Mouse (Mus musculus) neural tube, embryonic 15.5 days (tissue): ENCODE results near the gene Nid1. TPM values are rescaled to one million over a fixed set of nuclear protein-coding genes. Genes with fewer than 3 reads are reported as not detected.
"Not testable (repeated sequence)": the region's sequence is repeated elsewhere in the genome, so short reads cannot be mapped to it uniquely, and the experiment has no call there.

Experiments used
- ATAC-seq: fragments of 200-750 bp; cut with Nextera tagmentation; 2 replicates; pipeline ENCODE4 v1.8.0; 2017; ENCODE audit warnings: mild to moderate bottlenecking, moderate TSS enrichment, moderate library complexity; ENCODE audit not compliant: low FRiP score
- H3K27ac ChIP-seq: fragments of 300-500 bp; sonication (generic); replicated peaks from 2 replicates; pipeline ENCODE4 v1.5.1; 2015; ENCODE audit warnings: mild to moderate bottlenecking, inconsistent platforms
- H3K27me3 ChIP-seq: fragments of 300-500 bp; sonication (generic); replicated peaks from 2 replicates; pipeline ENCODE4 v1.6.1; 2015; ENCODE audit warnings: inconsistent platforms
- H3K36me3 ChIP-seq: fragments of 300-500 bp; sonication (generic); 2 replicates; pipeline ENCODE4 v1.6.1; 2015; ENCODE audit warnings: inconsistent platforms
- H3K4me1 ChIP-seq: fragments of 300-500 bp; sonication (generic); 2 replicates; pipeline ENCODE4 v1.6.1; 2015; ENCODE audit warnings: inconsistent platforms
- H3K4me2 ChIP-seq: fragments of 300-500 bp; sonication (generic); 2 replicates; pipeline ENCODE4 v1.6.1; 2015; ENCODE audit warnings: inconsistent platforms, mild to moderate bottlenecking, moderate library complexity
- H3K4me3 ChIP-seq: fragments of 300-500 bp; sonication (generic); replicated peaks from 2 replicates; pipeline ENCODE4 v1.5.1; 2015; ENCODE audit warnings: mild to moderate bottlenecking, inconsistent platforms
- H3K9ac ChIP-seq: fragments of 300-500 bp; sonication (generic); replicated peaks from 2 replicates; pipeline ENCODE4 v1.6.1; 2015; ENCODE audit warnings: mild to moderate bottlenecking, inconsistent platforms
- H3K9me3 ChIP-seq: fragments of 300-500 bp; sonication (generic); replicated peaks from 2 replicates; pipeline ENCODE4 v1.6.1; 2016; ENCODE audit warnings: inconsistent platforms
- WGBS: fragments of 180-500 bp; shearing (Covaris S2); methylation state at CpG from one replicate; pipeline ENCODE4 v1.1.7; 2015; ENCODE audit warnings: mixed read lengths; 5-methylcytosine and 5-hydroxymethylcytosine counted together
- polyA plus RNA-seq: library from polyadenylated mRNA; unstranded; fragments of >200 nt; fragmentation: Nextera tagmentation; extraction: Ambion mirVana; gene quantifications from 2 replicates; pipeline ENCODE4 v1.2.1, GENCODE M21; 2015

Nid1 gene
- polyA plus RNA-seq, 1 experiment from 2014 or later, result 51.0 TPM

GRCm38 (mm10) chr13:13416007-13416337 lies 21.4 kb upstream of the Nid1 start:
- H3K9ac ChIP-seq, H3K9me3 ChIP-seq, H3K4me1 ChIP-seq, H3K36me3 ChIP-seq, H3K4me2 ChIP-seq, H3K4me3 ChIP-seq, H3K27ac ChIP-seq, H3K27me3 ChIP-seq: not testable (repeated sequence)
- ATAC-seq, result peak; percentile 50; the same call in 1 of the 2 replicates
- WGBS, result 86% methylated on average over 4 of the region's 4 CpGs

- H3K27ac ChIP-seq, H3K36me3 ChIP-seq, H3K4me3 ChIP-seq, H3K9ac ChIP-seq, H3K4me2 ChIP-seq, H3K9me3 ChIP-seq, H3K27me3 ChIP-seq, ATAC-seq, H3K4me1 ChIP-seq: not testable (repeated sequence)
- WGBS, result 91% methylated on average over 7 of the region's 12 CpGs
Observed at GRCm38 (mm10) chr13:13418859-13419258, 18.5 kb upstream of the Nid1 start.

- H3K27me3 ChIP-seq, H3K4me1 ChIP-seq, H3K27ac ChIP-seq, H3K9ac ChIP-seq, H3K36me3 ChIP-seq, ATAC-seq, H3K9me3 ChIP-seq, H3K4me2 ChIP-seq, H3K4me3 ChIP-seq: not testable (repeated sequence)
- 83% methylated on average over 2 of the region's 5 CpGs for WGBS
Observed at GRCm38 (mm10) chr13:13423301-13423700, 14.1 kb upstream of the Nid1 start.

GRCm38 (mm10) chr13:13436161-13436560 lies 1.2 kb upstream of the Nid1 start:
- not testable (repeated sequence) for H3K4me1 ChIP-seq, ATAC-seq, H3K9me3 ChIP-seq, H3K9ac ChIP-seq, H3K36me3 ChIP-seq, H3K4me2 ChIP-seq, H3K27ac ChIP-seq, H3K27me3 ChIP-seq, H3K4me3 ChIP-seq
- WGBS, result 87% methylated on average over 5 of the region's 7 CpGs

- H3K9me3 ChIP-seq, H3K4me1 ChIP-seq, H3K27ac ChIP-seq, H3K36me3 ChIP-seq, H3K9ac ChIP-seq, H3K27me3 ChIP-seq: not testable (repeated sequence)
- ATAC-seq, result peak; percentile 15; the same call in 1 of the 2 replicates
- peak overlapping the region; percentile 17; the same call in 1 of the 2 replicates for H3K4me3 ChIP-seq
- 6% methylated on average over 16 of the region's 28 CpGs for WGBS
- H3K4me2 ChIP-seq, result peak overlapping the region; percentile 28; the same call in 1 of the 2 replicates
Observed at GRCm38 (mm10) chr13:13438112-13438953, 982 bp downstream of the Nid1 start.

- not testable (repeated sequence) for H3K36me3 ChIP-seq, H3K9ac ChIP-seq, H3K4me1 ChIP-seq, H3K27me3 ChIP-seq, H3K4me3 ChIP-seq, H3K27ac ChIP-seq, H3K4me2 ChIP-seq, H3K9me3 ChIP-seq, ATAC-seq
- WGBS, result 93% methylated on average over 5 of the region's 5 CpGs
Observed at GRCm38 (mm10) chr13:13445601-13446000, 8.2 kb downstream of the Nid1 start.

- H3K36me3 ChIP-seq, H3K4me1 ChIP-seq, H3K27me3 ChIP-seq, H3K4me3 ChIP-seq, H3K4me2 ChIP-seq, H3K27ac ChIP-seq, ATAC-seq, H3K9me3 ChIP-seq, H3K9ac ChIP-seq: not testable (repeated sequence)
- 69% methylated on average over 4 of the region's 4 CpGs for WGBS
Observed at GRCm38 (mm10) chr13:13446711-13447443, 9.5 kb downstream of the Nid1 start.

- H3K36me3 ChIP-seq, result not testable (repeated sequence)
Observed at GRCm38 (mm10) chr13:13449981-13450380, 12.6 kb downstream of the Nid1 start.

GRCm38 (mm10) chr13:13450931-13451330 lies 13.6 kb downstream of the Nid1 start:
- H3K9ac ChIP-seq, H3K4me1 ChIP-seq, H3K4me2 ChIP-seq, H3K27ac ChIP-seq, H3K4me3 ChIP-seq, H3K9me3 ChIP-seq, H3K27me3 ChIP-seq, ATAC-seq, H3K36me3 ChIP-seq: not testable (repeated sequence)
- WGBS, result 42% methylated on average over 1 of the region's 1 CpGs

More at GRCm38 (mm10) chr13:13449981-13450380, 12.6 kb downstream of the Nid1 start:
- H3K9me3 ChIP-seq, ATAC-seq, H3K4me1 ChIP-seq, H3K27ac ChIP-seq, H3K4me2 ChIP-seq, H3K4me3 ChIP-seq, H3K9ac ChIP-seq, H3K27me3 ChIP-seq: not testable (repeated sequence)
- 62% methylated on average over 12 of the region's 12 CpGs for whole genome bisulfite sequencing

GRCm38 (mm10) chr13:13453332-13453731 lies 16.0 kb downstream of the Nid1 start:
- WGBS, result 91% methylated on average over 6 of the region's 6 CpGs
- H3K27me3 ChIP-seq, result not testable (repeated sequence)

GRCm38 (mm10) chr13:13454249-13454648 lies 16.9 kb downstream of the Nid1 start:
- H3K36me3 ChIP-seq, H3K27me3 ChIP-seq, ATAC-seq, H3K9me3 ChIP-seq, H3K4me1 ChIP-seq, H3K27ac ChIP-seq, H3K4me2 ChIP-seq, H3K4me3 ChIP-seq, H3K9ac ChIP-seq: not testable (repeated sequence)
- WGBS, result 89% methylated on average over 7 of the region's 7 CpGs

More at GRCm38 (mm10) chr13:13453332-13453731, 16.0 kb downstream of the Nid1 start:
- H3K9ac ChIP-seq, ATAC-seq, H3K9me3 ChIP-seq, H3K4me3 ChIP-seq, H3K27ac ChIP-seq, H3K4me1 ChIP-seq, H3K36me3 ChIP-seq, H3K4me2 ChIP-seq: not testable (repeated sequence)
